Mouse (Mus musculus): ENCODE measurements around the gene Tmem171. TPM values are rescaled to one million over a fixed set of nuclear protein-coding genes. Genes with fewer than 3 reads are reported as not detected.

The Tmem171 gene
- polyA plus RNA-seq, 1 experiment from 2014 or later: not detected

Other genes with a start within 250 kb of the Tmem171 start
- 0.79 and 0.88 TPM in 2 replicates for gene Gm10320, start 202.8 kb downstream of the Tmem171 start, polyA plus RNA-seq (2016; fragmentation: Nextera tagmentation; extraction: Ambion mirVana)
- not detected in 2 replicates for gene Tmem174, start 57.4 kb downstream of the Tmem171 start, polyA plus RNA-seq (2016; fragmentation: Nextera tagmentation; extraction: Ambion mirVana)
- 33.8 and 35.7 TPM in 2 replicates for gene Fcho2, start 120.6 kb upstream of the Tmem171 start, polyA plus RNA-seq (2016; fragmentation: Nextera tagmentation; extraction: Ambion mirVana)
- 78.0 and 79.7 TPM in 2 replicates for gene Tnpo1, start 231.6 kb upstream of the Tmem171 start, polyA plus RNA-seq (2016; fragmentation: Nextera tagmentation; extraction: Ambion mirVana)